Mouse (Mus musculus) cerebellum, postnatal 36 days (tissue): Measurements from ENCODE around the gene Gm9495.
"Not testable (repeated sequence)": the region's sequence is repeated elsewhere in the genome, so short reads cannot be mapped to it uniquely, and the experiment has no call there.

Experiments
- DNase-seq, 2 experiments: peaks; one replicate each; pipeline ENCODE4 v3.0.0; 2021 to 2022; ENCODE audit warnings: mixed read lengths in 2 of 2

Gene Gm9495

GRCm38 (mm10) chr8:69453465-69453864 lies at the start of gene Gm9495:
TSS of gene Gm9495 (minus strand) at chr8:69453565.
- not testable (repeated sequence) for DNase-seq

GRCm38 (mm10) chr8:69474946-69475345 lies 21.6 kb upstream of the Gm9495 start:
- DNase-seq = peak; percentile 48 to 69

- not testable (repeated sequence) for DNase-seq
Observed at GRCm38 (mm10) chr8:69420018-69420417, 33.3 kb downstream of the Gm9495 start.

- no peak for DNase-seq
Observed at GRCm38 (mm10) chr8:69414326-69414725, 39.0 kb downstream of the Gm9495 start.

GRCm38 (mm10) chr8:69404768-69405167 lies 48.6 kb downstream of the Gm9495 start:
- DNase-seq = no peak

- no peak for DNase-seq
Observed at GRCm38 (mm10) chr8:69399956-69400443, 53.4 kb downstream of the Gm9495 start.

- peak; percentile 16 to 42 for DNase-seq
Observed at GRCm38 (mm10) chr8:69399181-69399955, 54.0 kb downstream of the Gm9495 start.

GRCm38 (mm10) chr8:69396196-69396595 lies 57.2 kb downstream of the Gm9495 start:
- DNase-seq = peak in 1 of 2 experiments; percentile 4

- peak; percentile 90 to 92 for DNase-seq
Observed at GRCm38 (mm10) chr8:69395050-69395789, 58.1 kb downstream of the Gm9495 start.

GRCm38 (mm10) chr8:69384361-69384760 lies 69.0 kb downstream of the Gm9495 start:
- no peak for DNase-seq
